In genomic region chr7:83724541-83724940, GRCm38 (mm10) we compare ENCODE assay signal across 24 mouse cellular contexts. TPM values are rescaled to one million over a fixed set of nuclear protein-coding genes. Genes with fewer than 3 reads are reported as not detected.
DNase-seq lines count a peak whose midpoint lies in the region; ATAC-seq and TF ChIP-seq lines count a peak whose summit lies in the region.
"Had no signal": no experiment of that assay in that cellular context is flagged by ENCODE, and none has a peak within 500 bp of the region (broad histone marks: within the 10 kb centered on the region; RNA-seq: fewer than 3 reads in every experiment).

No protein-coding gene starts in this region.

- no peak overlapping the region for H3K9ac ChIP-seq in neural tube, embryonic 15.5 days (replicated peaks)
- H3K9ac ChIP-seq: forebrain, embryonic 13.5 days; heart, embryonic 15.5 days; hindbrain, embryonic 14.5 days had no signal

- H3K9me3 ChIP-seq in neural tube, embryonic 15.5 days (replicated peaks) = no peaks in the 10 kb centered on the region
- H3K9me3 ChIP-seq: forebrain, embryonic 10.5 days; forebrain, embryonic 13.5 days; G1E; heart, embryonic 15.5 days had no signal

- H3K4me1 ChIP-seq in neural tube, embryonic 15.5 days = no peaks in the 10 kb centered on the region
- H3K4me1 ChIP-seq: forebrain, embryonic 10.5 days; forebrain, embryonic 13.5 days had no signal

- no peak for TF ChIP-seq CTCF in gastrocnemius, adult 2 months (IDR thresholded peaks at IDR 0.05)
- TF ChIP-seq CTCF in layer of hippocampus, adult 2 months (conservative IDR thresholded peaks at IDR 0.05) = no peak

- no peak overlapping the region for H3K4me2 ChIP-seq in neural tube, embryonic 15.5 days
- H3K4me2 ChIP-seq: forebrain, embryonic 13.5 days; heart, embryonic 11.5 days; heart, embryonic 15.5 days; hindbrain, embryonic 14.5 days had no signal

- H3K36me3 ChIP-seq in neural tube, embryonic 15.5 days = no peaks in the 10 kb centered on the region
- H3K36me3 ChIP-seq: forebrain, embryonic 10.5 days; G1E; heart, embryonic 15.5 days had no signal

- no peak overlapping the region for H3K4me3 ChIP-seq in gastrocnemius, adult 2 months
- no peak overlapping the region for H3K4me3 ChIP-seq in layer of hippocampus, adult 2 months
- no peak overlapping the region for H3K4me3 ChIP-seq in neural tube, embryonic 15.5 days (replicated peaks)
- H3K4me3 ChIP-seq: forebrain, embryonic 10.5 days; forebrain, embryonic 13.5 days; heart, embryonic 15.5 days had no signal

- DNase-seq in gastrocnemius, adult 2 months = no peak
- DNase-seq in gastrocnemius, postnatal 25 days = no peak
- DNase-seq in layer of hippocampus, adult 2 months (ENCODE audit: low spot score in 2 of 2) = no peak
- no peak for DNase-seq in layer of hippocampus, postnatal 25 days (ENCODE audit: extremely low spot score in 1 of 2, low spot score in 1 of 2)
- peak; percentile 11 for DNase-seq in neural tube, embryonic 10.5 days (ENCODE audit: extremely low spot score, low spot score)
- DNase-seq in kidney, postnatal 4 days = no peak
- DNase-seq: adrenal gland, postnatal 10 days; adrenal gland, postnatal 36 days; B cell, adult 2 months; gastrocnemius, postnatal 14 days; heart, postnatal 10 days; heart, postnatal 4 days had no signal

- 47% methylated on average over 2 of the region's 2 CpGs for WGBS in neural tube, embryonic 15.5 days

- peak overlapping the region; percentile 21 for H3K27ac ChIP-seq in gastrocnemius, adult 2 months
- H3K27ac ChIP-seq in layer of hippocampus, adult 2 months = 0 out of 2 replicates have a peak overlapping the region, but pooled peaks have one; percentile 14
- no peak overlapping the region for H3K27ac ChIP-seq in neural tube, embryonic 15.5 days (replicated peaks)
- H3K27ac ChIP-seq: forebrain, embryonic 10.5 days; forebrain, embryonic 13.5 days; heart, embryonic 15.5 days; hindbrain, embryonic 14.5 days; hindbrain, postnatal 0 days had no signal

- no peaks in the 10 kb centered on the region for H3K27me3 ChIP-seq in neural tube, embryonic 15.5 days (replicated peaks)
- H3K27me3 ChIP-seq: CH12.LX; forebrain, embryonic 13.5 days; heart, embryonic 15.5 days; Patski had no signal

- no peak for ATAC-seq in neural tube, embryonic 15.5 days (ENCODE audit: low FRiP score)
- ATAC-seq: forebrain, embryonic 13.5 days; forebrain, embryonic 16.5 days; hindbrain, postnatal 0 days; inflammation-experienced regulatory T-cells, adult 6 months; Patski had no signal

- intact Hi-C loops in gastrocnemius, adult 2 months (cut with DNase I) = no loop called here

RNA-seq across cellular contexts. Expression of gene Il16, which starts 21.0 kb away (rescaled TPM):
- total RNA-seq in gastrocnemius, adult 2 months (2021) = 1 to 10 TPM; 1.4 to 1.8 TPM
- total RNA-seq in gastrocnemius, postnatal 25 days (2021) = 1 to 10 TPM; 2.4 to 2.5 TPM
- total RNA-seq in layer of hippocampus, adult 2 months (2021) = 10 to 100 TPM; 67.3 to 70.3 TPM
- total RNA-seq in layer of hippocampus, postnatal 25 days (2021) = 10 to 100 TPM; 58.7 to 59.7 TPM
- polyA plus RNA-seq in neural tube, embryonic 15.5 days (2015; fragmentation: Nextera tagmentation; extraction: Ambion mirVana) = 1.4 and 8.5 TPM in 2 replicates

Comparison
In these comparisons a context has a peak if more than half of its experiments do, and no peak if none do; other contexts are left out.
1. RNA of gene Il16, which starts 21.0 kb away (total RNA-seq): 67.3 to 70.3 TPM in layer of hippocampus, adult 2 months and 58.7 to 59.7 TPM in layer of hippocampus, postnatal 25 days; 2.4 to 2.5 TPM in gastrocnemius, postnatal 25 days and 1.4 to 1.8 TPM in gastrocnemius, adult 2 months; every median in the first group is over 10 times any median in the second.